Mouse (Mus musculus): Measurements from ENCODE around the gene Ttc25.

DNA sequence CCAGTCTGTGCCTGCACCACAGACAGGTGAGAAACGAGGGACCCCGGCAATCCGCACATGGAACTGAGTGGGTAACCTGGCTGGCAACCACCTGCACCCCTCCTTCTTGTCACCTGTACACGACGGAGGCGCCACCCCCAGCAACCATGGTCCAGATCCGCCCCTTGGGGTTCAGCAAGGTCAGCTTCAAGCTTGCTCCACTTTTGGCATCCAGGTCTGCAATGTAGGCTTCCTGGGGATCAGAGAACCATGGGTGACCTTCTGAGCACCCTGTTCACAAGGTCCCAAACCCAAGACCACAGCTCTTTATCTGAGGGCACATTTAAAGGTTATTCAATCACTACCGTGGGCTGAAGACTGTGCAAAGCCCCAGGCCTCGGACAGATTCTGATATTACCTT lies 29.6 kb upstream of the Ttc25 start:
- no peak for TF ChIP-seq EP300 (optimal IDR thresholded peaks at IDR 0.05)
- no peak for TF ChIP-seq CTCF (IDR thresholded peaks at IDR 0.05; ENCODE audit: low read depth)

Measured in stomach, postnatal 0 days (tissue).